12 mouse cellular contexts compared by ENCODE assay signal in the genomic region with DNA sequence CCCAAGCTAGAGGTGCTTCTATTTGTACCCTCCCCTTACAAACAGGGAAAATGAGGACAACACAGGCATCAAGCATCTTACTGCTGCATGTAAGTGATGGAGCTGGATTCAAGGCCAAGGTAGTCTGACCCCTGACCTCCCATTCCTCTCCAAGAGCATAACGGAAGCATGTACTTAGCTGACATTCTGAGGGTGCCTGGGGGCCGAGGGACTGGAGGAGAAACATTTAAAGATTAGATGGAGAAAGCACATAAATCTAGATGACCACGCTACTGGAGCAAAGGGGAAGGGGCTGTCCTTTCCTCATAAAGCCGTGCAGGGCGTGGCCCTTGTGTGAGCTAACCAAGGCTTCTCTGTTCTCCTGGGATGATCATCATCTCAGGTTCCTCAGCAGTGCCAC. TPM values are rescaled to one million over a fixed set of nuclear protein-coding genes. Genes with fewer than 3 reads are reported as not detected.
"Had no signal": no experiment of that assay in that cellular context is flagged by ENCODE, and none has a peak within 500 bp of the region (broad histone marks: within the 10 kb centered on the region; RNA-seq: fewer than 3 reads in every experiment).

No protein-coding gene starts in this region.

- H3K9me3 ChIP-seq: limb, embryonic 13.5 days; liver, embryonic 15.5 days; midbrain, embryonic 13.5 days had no signal

- H3K4me1 ChIP-seq: liver, embryonic 15.5 days; midbrain, embryonic 13.5 days had no signal

- H3K9ac ChIP-seq: limb, embryonic 13.5 days; liver, embryonic 15.5 days; midbrain, embryonic 13.5 days had no signal

- H3K27me3 ChIP-seq: limb, embryonic 13.5 days; liver, embryonic 15.5 days; midbrain, embryonic 13.5 days had no signal

- H3K36me3 ChIP-seq: liver, embryonic 15.5 days; midbrain, embryonic 13.5 days had no signal

- H3K4me2 ChIP-seq: limb, embryonic 13.5 days; liver, embryonic 11.5 days; liver, embryonic 15.5 days; midbrain, embryonic 13.5 days had no signal

- H3K4me3 ChIP-seq: limb, embryonic 13.5 days; liver, embryonic 15.5 days; midbrain, embryonic 13.5 days had no signal

- DNase-seq: lung, adult 2 months; lung, postnatal 36 days; right cerebral cortex, postnatal 25 days; thymus, postnatal 4 days had no signal

- H3K27ac ChIP-seq: liver, embryonic 15.5 days; midbrain, embryonic 13.5 days; stomach, postnatal 0 days had no signal

- ATAC-seq: intestine, embryonic 16.5 days; lung, postnatal 0 days; midbrain, embryonic 13.5 days had no signal

RNA-seq across cellular contexts. Expression of a gene that starts 23.1 kb away (rescaled TPM):
- total RNA-seq: megakaryocyte progenitor cell, adult 5-6 weeks had no signal
